In genomic region chr13:50975306-50975920, GRCm38 (mm10) we compare ENCODE assay signal across 17 mouse cellular contexts.
DNase-seq lines count a peak whose midpoint lies in the region; ATAC-seq lines count a peak whose summit lies in the region.
"Had no signal": no experiment of that assay in that cellular context is flagged by ENCODE, and none has a peak within 500 bp of the region (broad histone marks: within the 10 kb centered on the region; RNA-seq: fewer than 3 reads in every experiment).

No protein-coding gene starts in this region.

- H3K9me3 ChIP-seq in embryonic facial prominence, embryonic 11.5 days (replicated peaks; ENCODE audit: control insufficient read depth, low read length): no peaks in the 10 kb centered on the region
- H3K9me3 ChIP-seq in embryonic facial prominence, embryonic 10.5 days: no peaks in the 10 kb centered on the region
- H3K9me3 ChIP-seq in embryonic facial prominence, embryonic 14.5 days (ENCODE audit: control insufficient read depth, low read length): no peaks in the 10 kb centered on the region
- H3K9me3 ChIP-seq in limb, embryonic 13.5 days: no peaks in the 10 kb centered on the region
- H3K9me3 ChIP-seq: embryonic facial prominence, embryonic 12.5 days; forebrain, embryonic 13.5 days; hindbrain, embryonic 12.5 days; midbrain, embryonic 12.5 days had no signal

- no peak overlapping the region for H3K9ac ChIP-seq in embryonic facial prominence, embryonic 11.5 days (replicated peaks; ENCODE audit: low read length)
- no peak overlapping the region for H3K9ac ChIP-seq in embryonic facial prominence, embryonic 14.5 days (ENCODE audit: low read depth, low read length)
- H3K9ac ChIP-seq in limb, embryonic 13.5 days: no peak overlapping the region
- H3K9ac ChIP-seq: embryonic facial prominence, embryonic 12.5 days; forebrain, embryonic 13.5 days; hindbrain, embryonic 12.5 days; liver, embryonic 14.5 days; midbrain, embryonic 12.5 days had no signal

- H3K4me1 ChIP-seq in embryonic facial prominence, embryonic 11.5 days (ENCODE audit: control insufficient read depth, insufficient read depth, low read length): no peaks in the 10 kb centered on the region
- H3K4me1 ChIP-seq in embryonic facial prominence, embryonic 10.5 days: peaks cover 19% of the 10 kb centered on the region; the same call in 1 of the 2 replicates
- no peaks in the 10 kb centered on the region for H3K4me1 ChIP-seq in embryonic facial prominence, embryonic 14.5 days (ENCODE audit: control insufficient read depth, insufficient read depth, low read length)
- H3K4me1 ChIP-seq in limb, embryonic 13.5 days: peaks cover 20% of the 10 kb centered on the region
- H3K4me1 ChIP-seq: forebrain, embryonic 13.5 days; hindbrain, embryonic 12.5 days; midbrain, embryonic 12.5 days had no signal

- no peaks in the 10 kb centered on the region for H3K27me3 ChIP-seq in embryonic facial prominence, embryonic 11.5 days (ENCODE audit: control insufficient read depth, insufficient read depth, low read length)
- H3K27me3 ChIP-seq in embryonic facial prominence, embryonic 10.5 days (replicated peaks; ENCODE audit: low read depth, poor library complexity, severe bottlenecking): no peaks in the 10 kb centered on the region
- H3K27me3 ChIP-seq in embryonic facial prominence, embryonic 14.5 days (replicated peaks; ENCODE audit: control insufficient read depth, insufficient read depth, low read length): no peaks in the 10 kb centered on the region
- no peaks in the 10 kb centered on the region for H3K27me3 ChIP-seq in limb, embryonic 13.5 days
- H3K27me3 ChIP-seq: embryonic facial prominence, embryonic 12.5 days; forebrain, embryonic 13.5 days; hindbrain, embryonic 12.5 days; midbrain, embryonic 12.5 days had no signal

- H3K4me3 ChIP-seq in embryonic facial prominence, embryonic 11.5 days (ENCODE audit: low read depth, low read length): no peak overlapping the region
- H3K4me3 ChIP-seq in embryonic facial prominence, embryonic 10.5 days: no peak overlapping the region
- no peak overlapping the region for H3K4me3 ChIP-seq in embryonic facial prominence, embryonic 14.5 days (ENCODE audit: low read depth, low read length)
- H3K4me3 ChIP-seq in limb, embryonic 13.5 days: no peak overlapping the region
- H3K4me3 ChIP-seq: embryonic facial prominence, embryonic 12.5 days; forebrain, embryonic 13.5 days; hindbrain, embryonic 12.5 days; midbrain, embryonic 12.5 days had no signal

- intact Hi-C loops in left cerebral cortex, postnatal 14 days (cut with DNase I): no loop called here

- peak; percentile 20 for DNase-seq in embryonic facial prominence, embryonic 11.5 days (ENCODE audit: low spot score)
- DNase-seq in embryonic facial prominence, embryonic 10.5 days (ENCODE audit: low spot score): no peak
- peak; percentile 89 for DNase-seq in Muller cell, postnatal 12 days (ENCODE audit: inconsistent ontology term)
- DNase-seq in embryonic facial prominence, embryonic 14.5 days (ENCODE audit: low spot score): peak; percentile 46
- no peak for DNase-seq in layer of hippocampus, adult 18-20 months (ENCODE audit: low spot score in 2 of 2)
- DNase-seq in left cerebral cortex, postnatal 14 days (ENCODE audit: low spot score in 2 of 2): no peak
- DNase-seq in thymus, postnatal 36 days: no peak
- DNase-seq: cerebellum, adult 2 months; heart, adult 11 months; lung, postnatal 10 days had no signal

- H3K4me2 ChIP-seq in embryonic facial prominence, embryonic 11.5 days (ENCODE audit: low read depth, low read length): no peak overlapping the region
- H3K4me2 ChIP-seq in embryonic facial prominence, embryonic 14.5 days (ENCODE audit: low read depth, low read length): no peak overlapping the region
- H3K4me2 ChIP-seq in limb, embryonic 13.5 days (replicated peaks): peak overlapping the region; percentile 5
- H3K4me2 ChIP-seq: embryonic facial prominence, embryonic 12.5 days; forebrain, embryonic 13.5 days; hindbrain, embryonic 12.5 days; midbrain, embryonic 12.5 days had no signal

- ATAC-seq in embryonic facial prominence, embryonic 11.5 days (replicated peaks; ENCODE audit: insufficient number of reproducible peaks, low FRiP score, low TSS enrichment, low read depth): no peak
- ATAC-seq in embryonic facial prominence, embryonic 14.5 days (ENCODE audit: low read depth): peak; percentile 15; the same call in 1 of the 2 replicates
- peak; percentile 46 for ATAC-seq in limb, embryonic 13.5 days (ENCODE audit: low FRiP score, low read depth)
- ATAC-seq: forebrain, embryonic 13.5 days had no signal

- WGBS in embryonic facial prominence, embryonic 11.5 days: 62% methylated on average over 12 of the region's 12 CpGs
- 79% methylated on average over 12 of the region's 12 CpGs for WGBS in embryonic facial prominence, embryonic 10.5 days
- WGBS in embryonic facial prominence, embryonic 14.5 days: 50% methylated on average over 12 of the region's 12 CpGs
- 18% methylated on average over 12 of the region's 12 CpGs for WGBS in limb, embryonic 13.5 days

- no peaks in the 10 kb centered on the region for H3K36me3 ChIP-seq in embryonic facial prominence, embryonic 11.5 days (replicated peaks; ENCODE audit: control insufficient read depth, insufficient read depth, low read depth, low read length)
- no peaks in the 10 kb centered on the region for H3K36me3 ChIP-seq in embryonic facial prominence, embryonic 10.5 days (replicated peaks)
- H3K36me3 ChIP-seq in embryonic facial prominence, embryonic 14.5 days (ENCODE audit: control insufficient read depth, insufficient read depth, low read length): no peaks in the 10 kb centered on the region
- H3K36me3 ChIP-seq in limb, embryonic 13.5 days: no peaks in the 10 kb centered on the region
- H3K36me3 ChIP-seq: embryonic facial prominence, embryonic 12.5 days; hindbrain, embryonic 12.5 days; midbrain, embryonic 12.5 days had no signal

- H3K27ac ChIP-seq in embryonic facial prominence, embryonic 11.5 days (replicated peaks; ENCODE audit: low read depth, low read length): no peak overlapping the region
- no peak overlapping the region for H3K27ac ChIP-seq in embryonic facial prominence, embryonic 10.5 days (replicated peaks)
- H3K27ac ChIP-seq in embryonic facial prominence, embryonic 14.5 days (replicated peaks; ENCODE audit: low read depth, low read length): no peak overlapping the region
- H3K27ac ChIP-seq in limb, embryonic 13.5 days: no peak overlapping the region; the same call in 1 of the 2 replicates
- H3K27ac ChIP-seq: embryonic facial prominence, embryonic 12.5 days; forebrain, embryonic 13.5 days; hindbrain, embryonic 12.5 days; liver, embryonic 14.5 days; midbrain, embryonic 12.5 days; stomach, postnatal 0 days had no signal

Comparison
In these comparisons a context has a peak if more than half of its experiments do, and no peak if none do; other contexts are left out.
1. DNase-seq: peak in embryonic facial prominence, embryonic 11.5 days (single experiment), Muller cell, postnatal 12 days (single experiment) and embryonic facial prominence, embryonic 14.5 days (single experiment); none in embryonic facial prominence, embryonic 10.5 days (single experiment), layer of hippocampus, adult 18-20 months (0 of 2), left cerebral cortex, postnatal 14 days (0 of 2) and thymus, postnatal 36 days (0 of 2).